Mouse (Mus musculus): ENCODE data around the gene Dtnbp1.

Dtnbp1 gene

DNA sequence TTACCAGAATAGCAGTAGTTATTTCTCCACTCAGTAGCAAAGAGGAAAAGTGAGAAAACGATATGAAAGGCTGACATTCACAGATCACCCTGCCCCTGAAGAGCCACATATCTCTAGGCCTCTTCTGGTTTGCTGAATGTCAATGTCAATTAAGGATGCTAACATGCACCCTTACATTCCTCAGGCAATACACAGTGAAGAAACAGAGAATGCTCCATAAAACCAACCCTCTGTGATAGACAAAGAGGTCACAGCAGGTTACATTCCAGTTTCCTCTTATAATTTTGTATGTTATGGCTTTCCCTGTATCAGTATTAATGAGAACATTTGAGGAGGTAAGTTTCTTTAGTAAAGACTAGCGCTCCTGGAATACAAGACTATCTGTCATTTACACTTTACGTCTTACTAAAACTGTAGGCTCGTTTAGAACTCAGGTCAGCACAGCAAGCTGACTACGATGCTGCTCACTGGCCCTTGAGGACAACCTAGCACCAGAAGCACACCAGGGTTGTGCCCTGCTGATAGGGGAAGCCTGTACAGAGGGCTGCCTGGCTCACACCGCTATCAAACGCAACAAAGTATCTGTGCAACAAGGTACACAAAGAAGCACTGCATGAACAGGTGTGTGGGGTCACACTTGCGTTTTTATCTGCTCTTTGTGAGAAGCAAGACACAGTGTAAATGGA, 48.3 kb downstream of the Dtnbp1 start:
- no peak for DNase-seq (ENCODE audit: extremely low read depth, insufficient read length, low spot score)

DNA sequence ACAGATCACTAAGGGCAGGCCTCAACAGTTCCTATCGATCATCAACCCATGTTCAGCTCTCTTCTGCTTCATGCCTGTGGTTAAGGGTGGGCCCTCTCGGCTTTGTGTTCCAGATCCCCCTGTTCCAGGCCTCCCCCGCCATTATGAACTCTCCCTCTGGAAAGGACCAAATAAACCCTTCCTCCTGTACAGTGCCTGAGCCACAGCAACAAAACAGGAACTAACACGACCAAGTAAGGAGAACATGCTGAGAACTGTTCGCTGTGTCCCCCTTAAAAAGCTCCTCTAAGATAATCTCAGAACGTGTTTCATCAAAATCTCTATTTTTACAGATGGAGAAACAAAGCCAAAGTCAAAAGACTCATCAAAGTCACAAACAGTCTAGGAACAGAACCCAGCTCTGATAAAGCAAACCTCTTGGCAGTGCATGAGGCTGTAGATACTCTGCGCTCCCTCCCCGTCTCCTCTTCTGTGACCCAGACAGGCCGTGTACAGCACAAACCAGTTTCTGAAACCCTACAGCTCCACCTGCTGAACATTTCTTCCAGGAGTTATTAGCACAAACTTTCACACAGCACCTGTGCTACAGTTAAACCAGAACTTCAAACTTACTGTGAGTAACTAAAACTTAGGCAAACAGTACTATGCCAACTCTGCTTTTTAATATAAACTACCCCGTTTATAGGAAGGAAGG, 49.4 kb downstream of the Dtnbp1 start:
- no peak for DNase-seq (ENCODE audit: extremely low read depth, insufficient read length, low spot score)

DNA sequence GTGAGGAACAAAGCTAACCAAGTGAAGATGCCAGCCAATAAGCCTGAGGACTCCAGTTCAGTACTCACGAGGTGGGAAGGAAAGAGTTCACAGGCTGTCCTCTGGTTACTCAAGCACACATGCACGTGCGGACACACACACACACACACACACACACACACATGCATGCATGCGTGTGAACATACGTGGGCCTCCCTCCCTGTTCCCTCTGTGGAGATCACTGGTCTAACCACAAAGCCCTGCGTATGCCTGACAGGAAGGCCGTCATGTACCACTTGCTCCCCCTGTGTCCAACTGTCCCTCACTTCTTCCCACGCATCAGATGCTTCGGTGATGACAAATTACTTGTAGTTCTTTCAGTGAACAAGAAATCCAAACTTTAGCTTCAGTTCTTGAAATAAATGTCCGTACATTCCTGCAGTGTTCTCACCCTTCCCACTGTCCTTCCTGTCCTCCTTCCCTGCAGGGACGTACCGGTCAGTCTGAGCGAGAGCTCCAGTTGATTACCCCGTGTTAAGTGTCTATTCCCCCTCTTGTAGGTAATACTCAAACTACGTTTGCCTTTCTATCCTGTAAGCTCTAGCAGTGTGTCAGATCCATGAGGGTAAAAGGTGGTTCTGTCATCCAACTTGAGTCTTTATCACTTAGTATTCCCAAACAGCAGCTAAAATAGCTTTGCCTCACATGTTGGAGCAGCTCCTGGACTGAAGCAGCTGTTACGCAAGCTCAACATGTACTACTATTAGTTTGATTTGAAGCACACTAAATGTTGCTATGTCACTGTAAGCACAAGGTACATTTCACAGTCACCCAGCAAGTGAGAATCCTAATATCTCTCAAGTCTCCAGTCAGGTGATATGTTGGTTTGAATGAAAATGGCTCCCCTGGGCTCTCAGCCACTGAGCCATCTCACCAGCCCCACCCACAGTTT, 53.4 kb downstream of the Dtnbp1 start:
- DNase-seq (ENCODE audit: extremely low read depth, insufficient read length, low spot score) = no peak

DNA sequence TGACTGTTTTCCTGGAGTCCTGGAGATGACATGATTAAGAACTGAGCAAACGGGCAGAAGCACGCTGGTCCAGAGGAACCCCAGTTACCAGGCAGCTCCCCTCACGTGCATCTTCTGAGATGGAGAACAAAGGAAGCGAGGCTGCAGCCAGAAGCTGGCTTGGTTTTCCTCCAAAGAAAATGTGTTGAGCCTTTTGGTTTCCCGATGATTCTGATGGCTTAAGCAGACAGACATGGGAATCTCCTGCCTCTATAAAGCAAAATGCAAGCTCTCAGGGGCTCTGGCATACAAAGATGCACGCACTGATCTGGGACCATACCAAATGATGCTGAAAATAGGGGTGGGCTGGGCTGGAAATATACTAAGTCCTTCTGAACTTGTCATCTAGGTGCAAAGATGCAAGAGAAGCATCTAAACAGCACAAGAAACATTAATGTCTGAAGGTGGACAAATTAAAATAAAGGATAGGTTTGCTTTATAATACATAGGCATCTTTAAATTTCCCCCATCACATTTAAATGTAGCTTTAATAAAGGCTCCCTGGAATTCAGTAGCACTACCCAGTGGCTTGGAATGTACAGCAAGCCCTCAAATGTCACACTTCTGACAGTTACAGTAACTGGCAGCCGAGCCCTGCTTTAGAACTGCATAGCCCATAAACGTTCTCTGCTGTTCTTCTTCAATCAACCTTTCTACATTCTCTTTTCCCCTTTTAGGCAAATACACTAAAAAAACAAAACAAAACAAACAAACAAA, 54.9 kb downstream of the Dtnbp1 start:
- DNase-seq (ENCODE audit: extremely low read depth, insufficient read length, low spot score) = no peak

DNA sequence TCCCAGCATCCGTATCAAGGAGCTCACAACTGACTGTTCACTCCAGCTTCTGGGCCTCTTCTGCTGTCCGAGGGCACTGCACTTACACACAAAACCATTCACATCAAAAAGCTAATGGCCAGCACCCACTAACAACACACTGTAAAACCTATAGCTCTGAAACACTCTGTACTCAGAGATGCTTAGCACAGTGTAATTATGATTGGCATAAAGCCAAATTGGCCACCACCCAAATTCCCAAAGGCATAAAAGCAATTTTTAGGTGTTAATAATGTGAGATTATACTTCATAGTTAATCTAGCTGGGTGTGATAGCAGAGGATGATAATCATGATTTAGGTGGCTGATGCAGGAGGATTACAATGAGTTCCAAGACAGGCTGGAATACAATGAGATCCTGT, 58.3 kb downstream of the Dtnbp1 start:
- DNase-seq (ENCODE audit: extremely low read depth, insufficient read length, low spot score) = no peak

DNA sequence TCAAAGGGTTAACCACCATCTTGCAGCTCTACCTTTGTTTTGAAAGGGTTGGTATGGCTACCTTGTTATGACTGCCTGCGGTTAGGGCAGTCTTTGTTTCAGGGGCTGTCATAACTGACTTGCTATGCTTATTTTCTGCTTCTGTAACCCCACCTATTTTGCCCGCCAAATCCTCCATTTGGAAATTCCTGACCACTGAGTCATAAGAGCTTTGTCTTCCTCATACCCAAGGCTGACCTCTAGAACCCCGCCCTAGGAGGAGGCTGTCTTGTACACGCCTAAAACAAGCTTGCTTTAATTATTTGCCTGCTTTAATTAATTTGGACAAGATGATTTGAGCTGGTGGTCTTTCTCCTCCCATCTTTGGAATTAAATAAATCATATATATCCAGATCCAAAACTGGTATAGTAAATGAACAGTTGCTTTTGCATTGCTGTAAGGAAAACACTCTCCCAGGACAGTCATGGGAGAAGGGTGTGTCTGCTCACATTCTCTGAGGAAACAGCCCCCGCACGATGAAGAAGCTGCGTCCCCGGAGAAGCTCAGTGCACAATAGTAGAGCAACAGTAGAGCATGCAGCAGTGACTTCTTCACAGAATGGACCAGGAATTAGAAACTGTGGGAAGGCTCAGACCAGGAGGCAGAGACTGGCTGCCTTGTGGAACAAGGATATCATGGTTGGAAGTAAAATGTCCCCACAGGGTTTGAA, 62.5 kb downstream of the Dtnbp1 start:
- DNase-seq (ENCODE audit: extremely low read depth, insufficient read length, low spot score) = peak; percentile 56

DNA sequence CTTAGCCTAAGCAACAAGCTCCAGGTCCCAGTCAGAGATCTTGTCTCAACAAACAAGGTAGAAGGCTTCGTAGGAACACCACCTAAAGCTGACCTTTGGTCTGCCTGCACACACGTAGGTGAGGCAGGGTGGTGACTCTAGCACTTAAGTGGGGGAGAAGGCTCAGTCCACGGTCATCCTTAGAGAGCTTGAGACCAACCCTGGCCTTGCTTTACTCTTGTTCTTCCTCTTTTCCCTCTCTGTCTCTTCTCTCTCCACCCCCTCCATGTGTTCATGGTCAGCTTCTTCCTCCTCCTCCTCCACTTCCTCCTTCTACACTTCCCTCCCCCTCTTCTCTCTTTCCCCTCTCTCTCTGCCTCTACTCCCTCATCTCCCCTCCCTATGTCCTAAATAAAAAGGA, 64.3 kb downstream of the Dtnbp1 start:
- no peak for DNase-seq (ENCODE audit: extremely low read depth, insufficient read length, low spot score)

DNA sequence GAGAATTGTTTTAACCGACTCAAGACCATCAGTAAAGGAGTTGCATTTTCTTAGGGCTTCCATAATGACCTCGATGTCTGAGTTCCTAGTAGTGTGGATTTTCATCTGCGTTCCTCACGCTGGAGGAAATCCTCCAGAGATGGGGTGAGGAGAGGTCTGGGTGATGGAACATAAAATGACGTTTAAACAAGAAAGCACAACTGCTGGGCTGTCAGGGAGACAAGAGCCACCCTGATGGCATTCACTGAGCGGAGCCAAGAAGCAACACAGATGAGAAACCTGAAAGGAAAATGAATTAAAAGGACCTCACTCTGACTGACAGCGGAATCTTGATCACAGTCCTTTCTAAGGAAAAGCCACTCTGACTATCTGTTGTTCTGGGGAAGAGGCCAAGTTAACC, 68.4 kb downstream of the Dtnbp1 start:
- no peak for DNase-seq (ENCODE audit: extremely low read depth, insufficient read length, low spot score)

DNA sequence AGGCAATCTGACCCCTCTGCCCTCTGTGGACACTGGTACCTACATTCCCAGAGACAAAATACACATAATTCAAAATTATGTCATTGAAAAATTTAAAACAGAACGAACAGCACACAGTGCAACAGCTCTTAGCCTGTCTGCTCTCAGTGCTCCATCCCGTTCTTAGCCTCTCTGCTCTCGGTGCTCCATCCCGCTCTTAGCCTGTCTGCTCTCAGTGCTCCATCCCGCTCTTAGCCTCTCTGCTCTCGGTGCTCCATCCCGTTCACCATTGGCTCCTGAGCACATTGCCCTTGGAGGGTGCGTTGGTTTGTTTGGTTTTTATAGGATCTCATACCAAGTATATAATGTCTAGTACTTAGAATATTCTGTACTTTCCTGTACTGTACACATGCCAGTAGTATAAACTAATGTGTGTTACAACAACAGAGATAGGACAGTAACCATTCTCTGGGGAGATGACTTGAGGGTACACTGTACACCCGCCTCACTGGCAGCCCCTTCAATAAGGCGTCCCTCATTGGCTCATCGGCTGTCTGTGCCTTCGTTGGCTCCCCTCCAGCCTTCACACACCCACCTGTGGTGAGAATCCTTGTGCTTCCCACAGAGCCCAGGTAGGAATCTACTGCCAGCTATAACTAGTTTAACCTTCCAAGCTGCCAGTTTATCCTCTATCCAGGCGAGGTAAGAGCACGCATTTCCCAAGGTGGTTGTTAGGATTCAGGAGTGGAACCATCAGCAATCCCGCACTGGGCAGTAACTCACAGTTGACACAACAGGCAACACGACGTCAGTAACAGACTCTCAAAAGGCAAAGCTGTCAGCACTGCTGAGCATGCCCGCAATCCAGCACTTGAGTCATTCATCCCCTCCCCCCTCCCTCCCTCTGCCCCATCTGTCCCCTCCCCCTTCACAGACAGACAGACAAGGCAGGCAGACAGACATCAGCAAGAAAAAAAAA, 69.4 kb downstream of the Dtnbp1 start:
- no peak for DNase-seq (ENCODE audit: extremely low read depth, insufficient read length, low spot score)

DNA sequence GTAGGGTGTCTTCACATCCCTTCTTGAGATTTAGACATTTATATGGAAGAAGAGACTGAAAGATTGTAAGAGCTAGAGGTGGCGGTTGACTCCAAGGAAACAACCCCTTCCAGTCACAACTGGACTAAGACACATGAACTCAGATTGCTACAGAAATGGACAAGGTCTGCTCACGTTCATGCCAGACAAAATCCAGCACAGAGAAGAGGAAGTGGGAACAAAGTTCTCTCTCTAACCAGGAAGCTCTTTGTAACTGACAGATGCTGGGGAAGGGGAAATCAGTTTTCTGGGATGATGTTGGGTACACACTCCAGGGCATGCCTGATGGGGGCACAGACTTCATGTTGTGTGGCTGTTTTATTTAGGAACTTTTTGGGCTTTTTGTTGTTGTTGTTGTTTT, 75.6 kb downstream of the Dtnbp1 start:
- no peak for DNase-seq (ENCODE audit: extremely low read depth, insufficient read length, low spot score)

DNA sequence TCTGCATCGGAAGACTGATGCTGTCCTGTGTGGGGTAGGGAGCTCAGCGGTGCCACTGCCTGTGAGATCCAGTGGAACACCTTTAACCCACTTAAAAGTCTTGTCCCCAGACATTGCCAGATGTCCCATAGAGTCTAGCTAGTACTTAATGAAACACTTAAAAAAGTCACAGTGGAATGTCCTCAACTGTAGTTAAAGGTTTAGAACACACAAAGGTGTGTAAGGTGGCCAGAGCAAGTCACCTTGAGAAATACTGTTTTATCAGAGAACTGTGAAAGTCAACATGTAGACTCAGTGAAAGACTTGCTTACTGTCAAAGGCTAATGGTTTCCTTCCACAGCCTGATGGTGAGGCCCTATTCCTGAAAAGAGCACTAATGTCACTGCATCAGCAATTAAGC, 76.8 kb downstream of the Dtnbp1 start:
- DNase-seq (ENCODE audit: extremely low read depth, insufficient read length, low spot score) = no peak

DNA sequence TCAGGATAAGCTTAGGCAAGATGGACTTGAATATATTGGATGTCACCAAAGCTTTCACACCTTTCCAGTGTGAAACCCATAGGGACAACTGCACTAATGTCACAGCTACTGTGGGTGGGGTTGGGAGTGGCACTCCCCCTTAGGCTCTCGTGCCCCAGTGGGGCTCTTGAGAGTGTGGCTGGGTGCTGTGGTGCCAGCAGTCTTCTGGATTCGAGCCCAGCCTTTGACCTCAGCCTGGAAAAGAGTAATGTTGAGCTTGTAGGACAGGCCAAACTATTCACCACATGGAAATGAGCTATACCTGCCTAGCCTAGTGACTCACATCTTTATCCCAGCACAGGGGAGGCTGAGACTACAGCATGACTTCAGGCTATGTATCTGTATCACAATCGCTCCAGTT, 77.9 kb downstream of the Dtnbp1 start:
- no peak for DNase-seq (ENCODE audit: extremely low read depth, insufficient read length, low spot score)

DNA sequence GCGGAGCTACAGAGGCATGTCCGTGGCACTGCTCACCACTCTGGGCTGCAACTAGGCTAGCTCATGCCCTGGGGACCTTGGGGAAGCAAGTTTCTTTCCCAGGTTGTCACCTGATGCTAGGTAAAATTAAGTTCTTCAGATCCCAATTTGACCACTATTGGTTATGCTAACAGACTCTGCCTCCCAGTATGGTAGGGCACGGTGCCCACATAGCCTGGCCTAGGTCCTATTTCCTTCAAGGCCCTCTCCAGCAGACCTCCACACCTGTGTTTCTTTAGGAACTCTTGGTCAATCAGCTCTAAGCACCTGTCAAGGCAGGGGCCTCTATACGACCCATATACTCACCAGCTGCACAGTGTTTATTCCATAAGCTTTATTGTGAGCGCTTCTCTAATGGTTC, 80.2 kb downstream of the Dtnbp1 start:
- DNase-seq (ENCODE audit: extremely low read depth, insufficient read length, low spot score) = no peak

DNA sequence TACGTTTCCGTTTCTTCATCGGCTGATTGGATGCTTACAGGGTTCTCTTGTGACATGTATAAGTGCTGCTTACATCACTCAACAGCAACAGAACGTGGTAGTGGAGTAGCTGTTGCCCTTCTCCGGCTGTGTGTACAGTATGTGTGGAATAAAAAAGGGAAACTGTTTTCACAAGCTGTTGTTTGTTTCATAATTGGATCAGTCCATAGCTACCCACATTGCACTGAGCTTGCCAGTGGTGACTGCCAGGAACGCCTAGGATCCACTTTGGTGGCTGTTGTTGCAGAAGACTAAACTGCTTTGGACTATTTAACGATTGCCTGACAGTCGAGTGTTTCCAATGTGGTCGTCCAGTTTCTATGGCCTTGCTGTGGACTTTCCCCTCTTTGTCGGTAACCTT, 80.9 kb downstream of the Dtnbp1 start:
- no peak for DNase-seq (ENCODE audit: extremely low read depth, insufficient read length, low spot score)

DNA sequence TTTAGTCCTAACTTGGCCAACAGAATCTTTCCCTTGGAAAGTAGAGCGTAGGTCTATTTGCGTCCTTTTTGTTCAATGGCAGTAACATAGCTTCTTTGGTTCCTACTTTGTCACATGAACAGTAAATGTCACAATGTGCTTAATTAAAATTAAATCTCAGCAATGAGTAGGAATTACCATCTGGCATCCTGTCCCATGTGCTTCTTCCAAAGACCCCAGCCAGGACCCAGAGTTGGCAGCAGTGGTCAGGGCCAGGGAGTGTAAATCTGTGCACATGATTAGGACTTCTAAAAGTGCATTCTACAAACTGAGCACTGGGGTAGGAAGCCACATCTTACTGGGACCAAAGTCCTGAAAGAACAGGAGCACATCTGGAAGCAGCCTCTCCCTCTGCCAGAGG, 83.7 kb downstream of the Dtnbp1 start:
- no peak for DNase-seq (ENCODE audit: extremely low read depth, insufficient read length, low spot score)

DNA sequence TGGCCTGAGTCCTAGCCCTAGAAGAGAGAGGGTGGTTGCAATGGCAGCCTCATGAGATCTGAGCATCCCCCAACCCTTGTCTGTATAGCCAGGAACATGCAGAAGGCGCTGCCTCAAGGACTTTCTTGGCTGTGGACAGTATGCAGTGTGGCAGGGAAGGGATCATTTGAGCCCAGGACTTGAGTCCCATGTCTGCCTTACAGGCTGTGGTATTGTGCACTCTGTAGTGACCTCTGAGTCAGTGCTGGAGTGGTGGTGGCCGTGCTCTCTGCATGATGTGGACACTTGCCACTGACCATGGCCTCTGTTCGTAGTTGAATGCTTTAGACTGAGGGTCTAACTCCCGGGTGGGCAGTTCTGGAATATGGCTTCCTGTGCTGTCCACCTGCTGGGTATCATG, 84.7 kb downstream of the Dtnbp1 start:
- DNase-seq (ENCODE audit: extremely low read depth, insufficient read length, low spot score) = no peak

DNA sequence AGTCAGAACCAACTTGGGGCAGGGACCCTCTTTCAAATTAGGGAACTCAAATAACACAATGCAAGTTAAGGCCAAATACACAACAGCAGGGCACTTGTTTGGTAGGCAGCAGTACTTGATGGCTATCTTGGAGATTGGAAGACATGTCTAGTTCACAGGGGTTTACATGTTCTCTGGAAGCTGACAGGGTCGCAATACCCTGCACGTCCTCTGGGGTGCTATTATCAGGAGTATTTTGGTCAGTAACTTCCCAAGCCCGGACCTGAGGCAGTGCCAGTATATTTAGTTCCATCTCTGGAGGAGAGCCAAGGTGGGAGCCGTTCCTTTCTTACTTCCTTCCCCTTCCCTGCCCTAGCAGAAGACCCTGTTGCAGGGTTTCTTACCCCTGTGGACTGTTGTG, 86.0 kb downstream of the Dtnbp1 start:
- no peak for DNase-seq (ENCODE audit: extremely low read depth, insufficient read length, low spot score)

DNA sequence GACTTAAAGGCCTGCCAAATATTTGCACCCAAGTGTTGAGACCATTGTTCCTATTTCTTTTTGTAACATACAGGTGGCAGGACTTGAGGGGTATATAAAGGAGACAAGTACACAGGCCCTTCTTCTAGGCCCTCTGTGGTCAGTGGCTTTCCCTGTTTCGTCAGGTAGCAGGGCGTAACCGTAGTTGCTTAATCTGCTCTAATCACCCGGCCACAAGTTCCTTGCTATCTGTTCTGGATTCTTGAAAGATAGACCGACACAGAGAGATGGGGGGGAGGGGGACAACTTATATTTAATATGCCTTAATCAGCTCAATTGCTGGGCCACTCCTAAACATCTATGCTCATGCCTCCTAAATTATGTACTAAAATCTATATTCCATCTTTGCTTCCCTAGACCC, 86.6 kb downstream of the Dtnbp1 start:
- DNase-seq (ENCODE audit: extremely low read depth, insufficient read length, low spot score) = no peak

DNA sequence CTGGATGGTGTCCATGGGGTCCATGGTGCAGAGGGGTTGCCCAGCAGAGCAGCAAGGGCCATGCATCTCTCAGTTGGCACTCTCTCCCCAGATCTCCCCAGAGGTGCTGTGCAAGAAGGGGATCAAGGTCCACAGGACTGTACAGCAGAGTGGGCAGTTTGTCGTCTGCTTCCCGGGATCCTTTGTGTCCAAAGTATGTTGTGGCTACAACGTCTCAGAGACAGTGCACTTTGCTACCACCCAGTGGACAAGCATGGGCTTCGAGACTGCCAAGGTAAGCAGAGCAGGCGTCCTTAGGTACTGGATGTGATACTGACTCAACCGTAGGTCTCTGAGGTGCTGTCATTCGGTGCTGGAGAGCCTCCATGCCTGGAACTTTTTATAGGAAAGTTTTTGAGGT, 88.4 kb downstream of the Dtnbp1 start:
- no peak for DNase-seq (ENCODE audit: extremely low read depth, insufficient read length, low spot score)
